13 mouse cellular contexts compared by ENCODE assay signal in genomic region chr17:8562101-8562885, GRCm38 (mm10). TPM values are rescaled to one million over a fixed set of nuclear protein-coding genes. Genes with fewer than 3 reads are reported as not detected.
A peak's percentile ranks its signal among the peaks of the same experiment; 100 is the strongest.
DNase-seq lines count a peak whose midpoint lies in the region; ATAC-seq lines count a peak whose summit lies in the region.
"Had no signal": no experiment of that assay in that cellular context is flagged by ENCODE, and none has a peak within 500 bp of the region (broad histone marks: within the 10 kb centered on the region; RNA-seq: fewer than 3 reads in every experiment).

No protein-coding gene starts in this region.

- DNase-seq in adrenal gland, adult (ENCODE audit: inconsistent age in 2 of 2, low spot score in 1 of 2): peak; percentile 75 to 85
- DNase-seq in adrenal gland, postnatal 4 days (ENCODE audit: low spot score in 2 of 2): no peak
- peak; percentile 71 for DNase-seq in CD4-positive, CD25-positive, alpha-beta regulatory T cell, adult 2 months (ENCODE audit: low read depth, low spot score)
- peak; percentile 56 for DNase-seq in adrenal gland, postnatal 14 days
- peak; percentile 33 to 57 for DNase-seq in thymus, adult 18-20 months
- no peak for DNase-seq in kidney, postnatal 10 days
- DNase-seq in kidney, adult 18-20 months: no peak
- DNase-seq: cerebellum, postnatal 25 days; gastrocnemius, postnatal 10 days; lung, adult 18-20 months had no signal

- no peak for ATAC-seq in megakaryocyte-erythroid progenitor cell, adult 5-6 weeks (replicated peaks; ENCODE audit: low FRiP score, low TSS enrichment, poor library complexity, severe bottlenecking)
- ATAC-seq: forebrain, embryonic 13.5 days; Patski had no signal

RNA-seq across cellular contexts. Expression of gene Gm17087, which starts 4.5 kb away (rescaled TPM):
- not detected for total RNA-seq in adrenal gland, postnatal 4 days (2021)
- total RNA-seq in adrenal gland, postnatal 14 days (2021): not detected in 2 replicates
- total RNA-seq in megakaryocyte-erythroid progenitor cell, adult 5-6 weeks (2014; fragmentation: Nextera tagmentation): not detected in 2 replicates
- not detected in 2 replicates for total RNA-seq in megakaryocyte-erythroid progenitor cell, adult 5-6 weeks (2017)
- total RNA-seq: gastrocnemius, postnatal 10 days had no signal

RNA-seq across cellular contexts. Expression of gene Pde10a, which starts 37.1 kb away (rescaled TPM):
- 10 to 100 TPM; 20.2 to 21.3 TPM for total RNA-seq in adrenal gland, postnatal 4 days (2021)
- total RNA-seq in adrenal gland, postnatal 14 days (2021): 25.0 and 33.0 TPM in 2 replicates
- total RNA-seq in megakaryocyte-erythroid progenitor cell, adult 5-6 weeks (2014; fragmentation: Nextera tagmentation): 0.67 and 1.7 TPM in 2 replicates
- total RNA-seq in megakaryocyte-erythroid progenitor cell, adult 5-6 weeks (2017): 2.7 and 7.8 TPM in 2 replicates

Comparison
In these comparisons a context has a peak if more than half of its experiments do, and no peak if none do; other contexts are left out.
1. DNase-seq: peak in adrenal gland, adult (2 of 2), CD4-positive, CD25-positive, alpha-beta regulatory T cell, adult 2 months (single experiment), adrenal gland, postnatal 14 days (single experiment) and thymus, adult 18-20 months (2 of 2); none in adrenal gland, postnatal 4 days (0 of 2), kidney, postnatal 10 days (single experiment) and kidney, adult 18-20 months (single experiment).